Mouse (Mus musculus) neural tube, embryonic 15.5 days (tissue): ENCODE measurements around the gene Slc9a2. TPM values are rescaled to one million over a fixed set of nuclear protein-coding genes. Genes with fewer than 3 reads are reported as not detected.

ENCODE experiments used
- polyA plus RNA-seq: library from polyadenylated mRNA; unstranded; fragments of >200 nt; fragmentation: Nextera tagmentation; extraction: Ambion mirVana; gene quantifications from 2 replicates; pipeline ENCODE4 v1.2.1, GENCODE M21; 2015

Gene Slc9a2
- polyA plus RNA-seq, 1 experiment from 2014 or later: 0.26 TPM

Other genes with a start within 250 kb of the Slc9a2 start
- gene Il18r1, start 215.0 kb upstream of the Slc9a2 start, polyA plus RNA-seq: 0.37 TPM in 1 of 2 replicates, not detected in the other
- gene Il18rap, start 165.2 kb upstream of the Slc9a2 start, polyA plus RNA-seq: 0.03 and 0.29 TPM in 2 replicates
- 0.09 and 0.10 TPM in 2 replicates for gene Slc9a4, start 100.5 kb upstream of the Slc9a2 start, polyA plus RNA-seq
- 7.8 and 9.0 TPM in 2 replicates for gene Mfsd9, start 110.1 kb downstream of the Slc9a2 start, polyA plus RNA-seq
- 0.32 and 0.69 TPM in 2 replicates for gene Tmem182, start 125.0 kb downstream of the Slc9a2 start, polyA plus RNA-seq